ENCODE assay signal across 30 mouse cellular contexts in the genomic region with DNA sequence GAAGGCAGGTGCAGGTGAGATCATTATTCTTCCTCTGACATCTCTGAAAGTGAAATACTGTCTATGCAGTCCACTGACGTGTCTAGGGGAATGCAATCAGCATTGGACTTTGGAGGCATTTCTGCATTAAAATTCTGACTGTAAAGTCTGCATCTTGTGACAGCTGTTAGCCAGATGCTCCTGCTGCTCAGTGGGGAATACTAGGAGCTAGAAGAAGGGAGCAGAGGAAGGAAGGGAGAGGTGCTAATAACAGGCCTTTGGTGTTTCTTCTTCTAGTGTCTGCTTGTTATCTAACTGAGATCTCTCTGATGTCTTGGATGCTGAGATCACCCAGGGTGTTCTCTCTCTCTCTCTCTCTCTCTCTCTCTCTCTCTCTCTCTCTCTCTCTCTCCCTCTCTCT. TPM values are rescaled to one million over a fixed set of nuclear protein-coding genes. Genes with fewer than 3 reads are reported as not detected.
DNase-seq lines count a peak whose midpoint lies in the region; ATAC-seq and TF ChIP-seq lines count a peak whose summit lies in the region.
"Had no signal": no experiment of that assay in that cellular context is flagged by ENCODE, and none has a peak within 500 bp of the region (broad histone marks: within the 10 kb centered on the region; RNA-seq: fewer than 3 reads in every experiment).

No protein-coding gene starts in this region.

- 60% methylated on average over 1 of the region's 1 CpGs for WGBS in heart, embryonic 11.5 days (ENCODE audit: insufficient replicate concordance)
- WGBS in midbrain, postnatal 0 days: 38% methylated on average over 1 of the region's 1 CpGs
- 43% methylated on average over 1 of the region's 1 CpGs for WGBS in midbrain, embryonic 16.5 days
- 38% methylated on average over 1 of the region's 1 CpGs for WGBS in embryonic facial prominence, embryonic 15.5 days

- no peaks in the 10 kb centered on the region for H3K36me3 ChIP-seq in heart, embryonic 11.5 days (ENCODE audit: control insufficient read depth, insufficient read depth, low read length)
- no peaks in the 10 kb centered on the region for H3K36me3 ChIP-seq in midbrain, postnatal 0 days (ENCODE audit: insufficient read depth, low read length)
- no peaks in the 10 kb centered on the region for H3K36me3 ChIP-seq in midbrain, embryonic 16.5 days (ENCODE audit: control insufficient read depth, insufficient read depth, low read length)
- no peaks in the 10 kb centered on the region for H3K36me3 ChIP-seq in embryonic facial prominence, embryonic 15.5 days
- H3K36me3 ChIP-seq: embryonic facial prominence, embryonic 12.5 days; G1E; hindbrain, embryonic 15.5 days; limb, embryonic 15.5 days; liver, embryonic 13.5 days; stomach, embryonic 15.5 days had no signal

- H3K9me3 ChIP-seq in heart, embryonic 11.5 days (replicated peaks; ENCODE audit: control insufficient read depth, low read length): no peaks in the 10 kb centered on the region
- no peaks in the 10 kb centered on the region for H3K9me3 ChIP-seq in midbrain, postnatal 0 days (ENCODE audit: low read length)
- H3K9me3 ChIP-seq in midbrain, embryonic 16.5 days (replicated peaks; ENCODE audit: control insufficient read depth, low read length, poor library complexity, severe bottlenecking): no peaks in the 10 kb centered on the region
- H3K9me3 ChIP-seq in embryonic facial prominence, embryonic 15.5 days (replicated peaks): no peaks in the 10 kb centered on the region
- H3K9me3 ChIP-seq: embryonic facial prominence, embryonic 12.5 days; G1E; hindbrain, embryonic 15.5 days; limb, embryonic 15.5 days; liver, embryonic 13.5 days; stomach, embryonic 15.5 days had no signal

- TF ChIP-seq CTCF in midbrain, postnatal 0 days (IDR thresholded peaks at IDR 0.05): no peak

- H3K27me3 ChIP-seq in heart, embryonic 11.5 days (ENCODE audit: control insufficient read depth, insufficient read depth, low read length): no peaks in the 10 kb centered on the region; the same call in 1 of the 2 replicates
- no peaks in the 10 kb centered on the region for H3K27me3 ChIP-seq in midbrain, postnatal 0 days (ENCODE audit: insufficient read depth, low read length)
- no peaks in the 10 kb centered on the region for H3K27me3 ChIP-seq in midbrain, embryonic 16.5 days (ENCODE audit: control insufficient read depth, insufficient read depth, low read depth, low read length)
- H3K27me3 ChIP-seq in embryonic facial prominence, embryonic 15.5 days: no peaks in the 10 kb centered on the region
- H3K27me3 ChIP-seq: hindbrain, embryonic 15.5 days; limb, embryonic 15.5 days; stomach, embryonic 15.5 days had no signal

- H3K27ac ChIP-seq in heart, embryonic 11.5 days (ENCODE audit: low read depth, low read length): no peak overlapping the region
- no peak overlapping the region; the same call in 1 of the 2 replicates for H3K27ac ChIP-seq in midbrain, postnatal 0 days (ENCODE audit: low read depth, low read length)
- no peak overlapping the region for H3K27ac ChIP-seq in midbrain, embryonic 16.5 days (ENCODE audit: low read length)
- H3K27ac ChIP-seq in embryonic facial prominence, embryonic 15.5 days (replicated peaks): 0 out of 2 replicates have a peak overlapping the region, but pooled peaks have one; percentile 11
- H3K27ac ChIP-seq: embryonic facial prominence, embryonic 12.5 days; hindbrain, embryonic 15.5 days; liver, embryonic 13.5 days; macrophage; stomach, embryonic 15.5 days had no signal

- H3K9ac ChIP-seq in heart, embryonic 11.5 days (ENCODE audit: low read depth, low read length): no peak overlapping the region
- H3K9ac ChIP-seq in midbrain, postnatal 0 days (replicated peaks; ENCODE audit: low read length, poor library complexity, severe bottlenecking): no peak overlapping the region
- H3K9ac ChIP-seq in midbrain, embryonic 16.5 days (ENCODE audit: low read depth, low read length): no peak overlapping the region
- no peak overlapping the region for H3K9ac ChIP-seq in embryonic facial prominence, embryonic 15.5 days
- H3K9ac ChIP-seq: embryonic facial prominence, embryonic 12.5 days; hindbrain, embryonic 15.5 days; limb, embryonic 15.5 days; liver, embryonic 13.5 days; stomach, embryonic 15.5 days had no signal

- H3K4me2 ChIP-seq in heart, embryonic 11.5 days: no peak overlapping the region
- no peak overlapping the region for H3K4me2 ChIP-seq in midbrain, postnatal 0 days (ENCODE audit: low read depth, low read length, poor library complexity, severe bottlenecking)
- H3K4me2 ChIP-seq in midbrain, embryonic 16.5 days (ENCODE audit: low read length): no peak overlapping the region
- no peak overlapping the region for H3K4me2 ChIP-seq in embryonic facial prominence, embryonic 15.5 days (replicated peaks)
- H3K4me2 ChIP-seq: limb, embryonic 15.5 days; liver, embryonic 13.5 days had no signal

- H3K4me3 ChIP-seq in heart, embryonic 11.5 days (ENCODE audit: low read depth, low read length): no peak overlapping the region
- H3K4me3 ChIP-seq in midbrain, postnatal 0 days (ENCODE audit: low read depth, low read length): no peak overlapping the region
- no peak overlapping the region for H3K4me3 ChIP-seq in midbrain, embryonic 16.5 days (ENCODE audit: low read depth, low read length)
- H3K4me3 ChIP-seq in embryonic facial prominence, embryonic 15.5 days (replicated peaks): no peak overlapping the region
- H3K4me3 ChIP-seq: embryonic facial prominence, embryonic 12.5 days; erythroblast, embryonic 14.5 days; limb, embryonic 15.5 days; liver, embryonic 13.5 days; stomach, embryonic 15.5 days had no signal

- no peaks in the 10 kb centered on the region; the same call in 1 of the 2 replicates for H3K4me1 ChIP-seq in heart, embryonic 11.5 days (ENCODE audit: control insufficient read depth, insufficient read depth, low read length)
- H3K4me1 ChIP-seq in midbrain, postnatal 0 days (ENCODE audit: insufficient read depth, low read length): peaks cover 3% of the 10 kb centered on the region; the same call in 1 of the 2 replicates
- H3K4me1 ChIP-seq in midbrain, embryonic 16.5 days (ENCODE audit: control insufficient read depth, insufficient read depth, low read length): peaks cover 10% of the 10 kb centered on the region; the same call in 1 of the 2 replicates
- peaks cover 13% of the 10 kb centered on the region for H3K4me1 ChIP-seq in embryonic facial prominence, embryonic 15.5 days

- peak; percentile 90 for DNase-seq in heart, adult 11 months
- peak; percentile 14 for DNase-seq in kidney, postnatal 10 days
- no peak for DNase-seq in kidney, postnatal 14 days
- DNase-seq in midbrain, postnatal 0 days (ENCODE audit: low spot score): peak; percentile 16
- DNase-seq: adrenal gland, postnatal 10 days; cerebellum, adult 11 months; cerebellum, adult 9-10 months; cerebellum, postnatal 36 days; gastrocnemius, adult 2 months; gastrocnemius, postnatal 36 days; heart, postnatal 4 days; kidney, adult 2 months; layer of hippocampus, adult 9-11 months; liver, embryonic 13.5 days; lung, adult 18-20 months; right cerebral cortex, postnatal 25 days had no signal

- no peak for ATAC-seq in heart, embryonic 11.5 days (replicated peaks; ENCODE audit: insufficient number of reproducible peaks, low FRiP score, low TSS enrichment)
- no peak for ATAC-seq in midbrain, postnatal 0 days (ENCODE audit: low FRiP score)
- no peak for ATAC-seq in midbrain, embryonic 16.5 days
- no peak for ATAC-seq in embryonic facial prominence, embryonic 15.5 days (ENCODE audit: insufficient number of reproducible peaks, low FRiP score, low TSS enrichment, low read depth)
- no peak for ATAC-seq in activated CD4-positive, CD25-positive, alpha-beta regulatory T cell, adult 4 months
- ATAC-seq: inflammation-experienced regulatory T-cells, adult 6 months; lung, postnatal 0 days had no signal

RNA-seq across cellular contexts. Expression of a gene that starts 1.0 kb away (rescaled TPM):
- polyA plus RNA-seq in heart, embryonic 11.5 days (2014; fragmentation: Nextera tagmentation; extraction: Ambion mirVana): 1.3 and 1.6 TPM in 2 replicates
- 15.0 and 15.9 TPM in 2 replicates for total RNA-seq in midbrain, postnatal 0 days (2014; rRNA removed)
- polyA plus RNA-seq in midbrain, postnatal 0 days (2015; fragmentation: Nextera tagmentation; extraction: Ambion mirVana): 21.4 and 22.4 TPM in 2 replicates
- polyA plus RNA-seq in midbrain, embryonic 16.5 days (2015; fragmentation: Nextera tagmentation; extraction: Ambion mirVana): 10.2 and 12.9 TPM in 2 replicates
- 30.4 and 38.4 TPM in 2 replicates for polyA plus RNA-seq in embryonic facial prominence, embryonic 15.5 days (2015; fragmentation: Nextera tagmentation; extraction: Ambion mirVana)
- polyA plus RNA-seq in activated CD4-positive, CD25-positive, alpha-beta regulatory T cell, adult 4 months (2017; shearing (Covaris generic)): not detected
- total RNA-seq: G1E; megakaryocyte-erythroid progenitor cell, adult 5-6 weeks had no signal
- polyA plus RNA-seq: erythroblast, embryonic 14.5 days; G1E; inflammation-experienced regulatory T-cells, adult 6 months; macrophage had no signal

RNA-seq across cellular contexts. Expression of a gene that starts 39.6 kb away (rescaled TPM):
- polyA plus RNA-seq in heart, embryonic 11.5 days (2014; fragmentation: Nextera tagmentation; extraction: Ambion mirVana): 39.2 and 42.1 TPM in 2 replicates
- 16.5 and 21.3 TPM in 2 replicates for total RNA-seq in midbrain, postnatal 0 days (2014; rRNA removed)
- 55.4 and 58.3 TPM in 2 replicates for polyA plus RNA-seq in midbrain, postnatal 0 days (2015; fragmentation: Nextera tagmentation; extraction: Ambion mirVana)
- polyA plus RNA-seq in midbrain, embryonic 16.5 days (2015; fragmentation: Nextera tagmentation; extraction: Ambion mirVana): 62.6 and 65.3 TPM in 2 replicates
- polyA plus RNA-seq in embryonic facial prominence, embryonic 15.5 days (2015; fragmentation: Nextera tagmentation; extraction: Ambion mirVana): 56.9 and 58.5 TPM in 2 replicates
- 100 to 1,000 TPM; 108 to 112 TPM for polyA plus RNA-seq in activated CD4-positive, CD25-positive, alpha-beta regulatory T cell, adult 4 months (2017; shearing (Covaris generic))

RNA-seq across cellular contexts. Expression of a gene that starts 47.1 kb away (rescaled TPM):
- polyA plus RNA-seq in heart, embryonic 11.5 days (2014; fragmentation: Nextera tagmentation; extraction: Ambion mirVana): 112 and 119 TPM in 2 replicates
- 51.9 TPM in 2 replicates for total RNA-seq in midbrain, postnatal 0 days (2014; rRNA removed)
- 74.3 and 79.3 TPM in 2 replicates for polyA plus RNA-seq in midbrain, postnatal 0 days (2015; fragmentation: Nextera tagmentation; extraction: Ambion mirVana)
- 49.1 and 53.2 TPM in 2 replicates for polyA plus RNA-seq in midbrain, embryonic 16.5 days (2015; fragmentation: Nextera tagmentation; extraction: Ambion mirVana)
- 76.3 and 83.4 TPM in 2 replicates for polyA plus RNA-seq in embryonic facial prominence, embryonic 15.5 days (2015; fragmentation: Nextera tagmentation; extraction: Ambion mirVana)
- polyA plus RNA-seq in activated CD4-positive, CD25-positive, alpha-beta regulatory T cell, adult 4 months (2017; shearing (Covaris generic)): 100 to 1,000 TPM; 133 to 168 TPM

RNA-seq across cellular contexts. Expression of a gene that starts 55.5 kb away (rescaled TPM):
- polyA plus RNA-seq in heart, embryonic 11.5 days (2014; fragmentation: Nextera tagmentation; extraction: Ambion mirVana): 23.2 and 25.1 TPM in 2 replicates
- 2.2 and 4.4 TPM in 2 replicates for total RNA-seq in midbrain, postnatal 0 days (2014; rRNA removed)
- polyA plus RNA-seq in midbrain, postnatal 0 days (2015; fragmentation: Nextera tagmentation; extraction: Ambion mirVana): 3.1 and 3.2 TPM in 2 replicates
- 7.4 and 10.4 TPM in 2 replicates for polyA plus RNA-seq in midbrain, embryonic 16.5 days (2015; fragmentation: Nextera tagmentation; extraction: Ambion mirVana)
- 10.9 and 12.0 TPM in 2 replicates for polyA plus RNA-seq in embryonic facial prominence, embryonic 15.5 days (2015; fragmentation: Nextera tagmentation; extraction: Ambion mirVana)
- under 1 TPM in 1 of 2 experiments, not detected in 1; 0.17 TPM for polyA plus RNA-seq in activated CD4-positive, CD25-positive, alpha-beta regulatory T cell, adult 4 months (2017; shearing (Covaris generic))
- polyA plus RNA-seq: erythroblast, embryonic 14.5 days; G1E; inflammation-experienced regulatory T-cells, adult 6 months had no signal
